Mouse (Mus musculus): Measurements from ENCODE around the gene 4930562C15Rik. TPM values are rescaled to one million over a fixed set of nuclear protein-coding genes. Genes with fewer than 3 reads are reported as not detected.

The 4930562C15Rik gene
- polyA plus RNA-seq, 1 experiment from 2014 or later = 0.22 TPM

Other genes starting within 250 kb of the 4930562C15Rik start
- gene Glis2, start 240.7 kb upstream of the 4930562C15Rik start, polyA plus RNA-seq (2015; fragmentation: Nextera tagmentation; extraction: Ambion mirVana) = 14.5 and 18.1 TPM in 2 replicates
- gene Pam16, start 210.4 kb upstream of the 4930562C15Rik start, polyA plus RNA-seq (2015; fragmentation: Nextera tagmentation; extraction: Ambion mirVana) = 79.4 and 86.8 TPM in 2 replicates
- gene Vasn, start 195.5 kb upstream of the 4930562C15Rik start, polyA plus RNA-seq (2015; fragmentation: Nextera tagmentation; extraction: Ambion mirVana) = 13.5 and 13.6 TPM in 2 replicates
- 90.5 and 92.5 TPM in 2 replicates for gene Dnaja3, start 195.4 kb upstream of the 4930562C15Rik start, polyA plus RNA-seq (2015; fragmentation: Nextera tagmentation; extraction: Ambion mirVana)
- 29.2 and 30.5 TPM in 2 replicates for gene Coro7, start 155.6 kb upstream of the 4930562C15Rik start, polyA plus RNA-seq (2015; fragmentation: Nextera tagmentation; extraction: Ambion mirVana)
- gene Nmral1, start 116.1 kb upstream of the 4930562C15Rik start, polyA plus RNA-seq (2015; fragmentation: Nextera tagmentation; extraction: Ambion mirVana) = 35.3 and 45.9 TPM in 2 replicates
- gene Hmox2, start 109.1 kb upstream of the 4930562C15Rik start, polyA plus RNA-seq (2015; fragmentation: Nextera tagmentation; extraction: Ambion mirVana) = 87.5 and 88.7 TPM in 2 replicates
- gene Cdip1, start 45.1 kb upstream of the 4930562C15Rik start, polyA plus RNA-seq (2015; fragmentation: Nextera tagmentation; extraction: Ambion mirVana) = 97.2 and 100 TPM in 2 replicates
- 33.7 and 35.5 TPM in 2 replicates for gene Ubald1, start 44.9 kb downstream of the 4930562C15Rik start, polyA plus RNA-seq (2015; fragmentation: Nextera tagmentation; extraction: Ambion mirVana)
- gene Mgrn1, start 50.8 kb downstream of the 4930562C15Rik start, polyA plus RNA-seq (2015; fragmentation: Nextera tagmentation; extraction: Ambion mirVana) = 82.7 and 84.6 TPM in 2 replicates
- gene Nudt16l1, start 103.3 kb downstream of the 4930562C15Rik start, polyA plus RNA-seq (2015; fragmentation: Nextera tagmentation; extraction: Ambion mirVana) = 144 TPM in 2 replicates
- gene Anks3, start 128.8 kb downstream of the 4930562C15Rik start, polyA plus RNA-seq (2015; fragmentation: Nextera tagmentation; extraction: Ambion mirVana) = 39.7 and 41.3 TPM in 2 replicates
- 0.11 TPM in 1 of 2 replicates, not detected in the other for gene Sept12, start 162.4 kb downstream of the 4930562C15Rik start, polyA plus RNA-seq (2015; fragmentation: Nextera tagmentation; extraction: Ambion mirVana)
- 133 and 146 TPM in 2 replicates for gene Smim22, start 171.9 kb downstream of the 4930562C15Rik start, polyA plus RNA-seq (2015; fragmentation: Nextera tagmentation; extraction: Ambion mirVana)
- 51.6 TPM in 2 replicates for gene Rogdi, start 178.1 kb downstream of the 4930562C15Rik start, polyA plus RNA-seq (2015; fragmentation: Nextera tagmentation; extraction: Ambion mirVana)
- 139 and 140 TPM in 2 replicates for gene Glyr1, start 214.4 kb downstream of the 4930562C15Rik start, polyA plus RNA-seq (2015; fragmentation: Nextera tagmentation; extraction: Ambion mirVana)
- gene Ubn1, start 214.6 kb downstream of the 4930562C15Rik start, polyA plus RNA-seq (2015; fragmentation: Nextera tagmentation; extraction: Ambion mirVana) = 11.1 and 12.4 TPM in 2 replicates